Mouse (Mus musculus) G1E (cell line): ENCODE measurements around the gene Olfr1055.
"Not testable (repeated sequence)": the region's sequence is repeated elsewhere in the genome, so short reads cannot be mapped to it uniquely, and the experiment has no call there.

Experiments
- CTCF ChIP-seq: IDR thresholded peaks from 2 replicates; pipeline ENCODE4 v1.5.1; 2012; ENCODE audit warnings: low read depth, low read length, inconsistent platforms, mixed read lengths
- GATA1 ChIP-seq: IDR thresholded peaks from 2 replicates; pipeline ENCODE4 v1.6.1; 2012; ENCODE audit warnings: borderline replicate concordance, low read length, inconsistent platforms, mixed read lengths
- POLR2AphosphoS5 ChIP-seq: IDR thresholded peaks from 2 replicates; pipeline ENCODE4 v1.6.1; 2012; ENCODE audit warnings: low read depth, low read length, inconsistent platforms; ENCODE audit not compliant: insufficient replicate concordance
- TAL1 ChIP-seq: conservative IDR thresholded peaks from 2 replicates; pipeline ENCODE4 v1.6.1; 2012; ENCODE audit warnings: low read depth, low read length, inconsistent platforms, mixed read lengths

DNA sequence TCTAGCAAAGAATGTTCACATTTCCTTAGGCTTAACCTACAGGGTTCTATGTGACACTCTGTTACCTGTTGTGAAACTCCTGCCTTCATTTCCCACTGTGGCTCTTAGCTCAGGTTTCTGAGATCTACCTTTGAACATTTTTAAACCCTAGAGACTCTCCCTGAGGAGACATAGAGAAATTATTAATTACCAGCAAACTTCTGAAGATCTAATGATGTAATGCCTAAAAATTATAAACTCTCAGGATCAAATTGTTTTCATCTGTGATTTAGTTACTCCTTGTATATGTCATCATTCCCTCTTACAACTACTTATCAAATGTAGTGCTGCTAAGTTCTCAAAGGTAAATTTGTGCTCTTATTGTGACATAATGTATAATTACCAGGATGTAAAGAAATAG is 38.4 kb upstream of the Olfr1055 start, which contains the start of gene Olfr1058:
- not testable (repeated sequence) for TF ChIP-seq CTCF, GATA1, POLR2AphosphoS5, TAL1
